ENCODE assay signal across 35 mouse cellular contexts in genomic region chr12:33692870-33693269, GRCm38 (mm10).
"Had no signal": no experiment of that assay in that cellular context is flagged by ENCODE, and none has a peak within 500 bp of the region (broad histone marks: within the 10 kb centered on the region; RNA-seq: fewer than 3 reads in every experiment).

No protein-coding gene starts in this region.

- ATAC-seq: hindbrain, embryonic 16.5 days; hindbrain, postnatal 0 days; inflammation-experienced regulatory T-cells, adult 6 months; intestine, embryonic 15.5 days; intestine, embryonic 16.5 days; intestine, postnatal 0 days had no signal

- H3K27me3 ChIP-seq: heart, embryonic 12.5 days; heart, embryonic 13.5 days; heart, embryonic 15.5 days; hindbrain, embryonic 12.5 days; hindbrain, embryonic 13.5 days; hindbrain, embryonic 15.5 days; intestine, embryonic 15.5 days; kidney, embryonic 15.5 days had no signal

- DNase-seq: heart, postnatal 10 days; heart, postnatal 14 days; heart, postnatal 36 days; heart, postnatal 4 days; kidney, adult 11 months; kidney, adult 18-20 months; kidney, adult 2 months; kidney, adult 8-10 months; kidney, adult 9 months; kidney, postnatal 10 days; kidney, postnatal 14 days; kidney, postnatal 25 days; kidney, postnatal 36 days; kidney, postnatal 4 days; layer of hippocampus, adult 9-11 months; layer of hippocampus, postnatal 36 days had no signal

- H3K36me3 ChIP-seq: heart, embryonic 12.5 days; heart, embryonic 13.5 days; heart, embryonic 15.5 days; hindbrain, embryonic 10.5 days; hindbrain, embryonic 12.5 days; hindbrain, embryonic 13.5 days; hindbrain, embryonic 15.5 days; intestine, embryonic 15.5 days; kidney, embryonic 15.5 days had no signal

- H3K4me2 ChIP-seq: heart, embryonic 11.5 days; heart, embryonic 12.5 days; heart, embryonic 13.5 days; heart, embryonic 15.5 days; hindbrain, embryonic 12.5 days; hindbrain, embryonic 13.5 days; hindbrain, embryonic 14.5 days; hindbrain, embryonic 15.5 days; intestine, embryonic 15.5 days; kidney, embryonic 15.5 days had no signal

- H3K4me3 ChIP-seq: heart, embryonic 12.5 days; heart, embryonic 13.5 days; heart, embryonic 15.5 days; hindbrain, embryonic 10.5 days; hindbrain, embryonic 12.5 days; hindbrain, embryonic 13.5 days; hindbrain, embryonic 15.5 days; intestine, embryonic 15.5 days; kidney, embryonic 15.5 days; layer of hippocampus, adult 2 months; left cerebral cortex, adult 2 months had no signal

- H3K9ac ChIP-seq: heart, embryonic 12.5 days; heart, embryonic 13.5 days; heart, embryonic 15.5 days; hindbrain, embryonic 12.5 days; hindbrain, embryonic 13.5 days; hindbrain, embryonic 14.5 days; hindbrain, embryonic 15.5 days; intestine, embryonic 15.5 days; kidney, embryonic 15.5 days had no signal

- H3K9me3 ChIP-seq: heart, embryonic 12.5 days; heart, embryonic 13.5 days; heart, embryonic 15.5 days; hindbrain, embryonic 10.5 days; hindbrain, embryonic 12.5 days; hindbrain, embryonic 13.5 days; hindbrain, embryonic 15.5 days; intestine, embryonic 15.5 days; kidney, embryonic 15.5 days had no signal

- H3K27ac ChIP-seq: heart, embryonic 13.5 days; heart, embryonic 15.5 days; hindbrain, embryonic 10.5 days; hindbrain, embryonic 12.5 days; hindbrain, embryonic 13.5 days; hindbrain, embryonic 14.5 days; hindbrain, embryonic 15.5 days; hindbrain, postnatal 0 days; intestine, embryonic 15.5 days; kidney, embryonic 15.5 days; kidney, postnatal 0 days; layer of hippocampus, adult 2 months; left cerebral cortex, adult 2 months had no signal

- H3K4me1 ChIP-seq: heart, embryonic 12.5 days; heart, embryonic 13.5 days; heart, embryonic 15.5 days; hindbrain, embryonic 10.5 days; hindbrain, embryonic 12.5 days; hindbrain, embryonic 13.5 days; hindbrain, embryonic 15.5 days; intestine, embryonic 15.5 days; kidney, embryonic 15.5 days had no signal
